Mouse (Mus musculus) heart, postnatal 10 days (tissue): ENCODE results near the gene Crk. TPM values are rescaled to one million over a fixed set of nuclear protein-coding genes. Genes with fewer than 3 reads are reported as not detected.
"Not testable (repeated sequence)": the region's sequence is repeated elsewhere in the genome, so short reads cannot be mapped to it uniquely, and the experiment has no call there.

Experiments
- DNase-seq, 2 experiments: peaks; one replicate each; pipeline ENCODE4 v3.0.0; 2021
- intact Hi-C: fragments of 180-260 bp; cut with DNase I; formaldehyde crosslinking; loops from one replicate; pipeline ENCODE4 v1.15.1; 2025
- total RNA-seq, 2 experiments: library from RNA; stranded (reverse); gene quantifications; 2 replicates each; pipeline ENCODE4 v1.2.3; 2021

Gene Crk
- total RNA-seq, 2 experiments from 2014 or later: 108 to 112 TPM

GRCm38 (mm10) chr11:75677881-75678746 is 945 bp upstream of the Crk start:
- DNase-seq: no peak
- intact Hi-C loops: loop anchor here (1.0 kb wide), 1 partner anchor 23 kb away; no protein-coding TSS in a partner anchor

- intact Hi-C loops: loop anchor here (2.0 kb wide), 1 partner anchor 49 kb away; the partner anchor contains the start of gene Inpp5k
- DNase-seq: peak; percentile 77 to 80
Observed at GRCm38 (mm10) chr11:75679439-75680171, 546 bp downstream of the Crk start.

GRCm38 (mm10) chr11:75684462-75684861 is 5.4 kb downstream of the Crk start:
- no peak for DNase-seq
- intact Hi-C loops: no loop called here

- intact Hi-C loops: no loop called here
- DNase-seq: no peak
Observed at GRCm38 (mm10) chr11:75684956-75685355, 5.9 kb downstream of the Crk start.

GRCm38 (mm10) chr11:75687343-75687993 is 8.4 kb downstream of the Crk start:
- intact Hi-C loops: no loop called here
- DNase-seq: no peak

- intact Hi-C loops: no loop called here
- no peak for DNase-seq
Observed at GRCm38 (mm10) chr11:75688132-75688531, 9.1 kb downstream of the Crk start.

- intact Hi-C loops: no loop called here
- DNase-seq: no peak
Observed at GRCm38 (mm10) chr11:75689977-75690376, 10.9 kb downstream of the Crk start.

- no peak for DNase-seq
- intact Hi-C loops: no loop called here
Observed at GRCm38 (mm10) chr11:75691047-75691446, 12.0 kb downstream of the Crk start.

- DNase-seq: no peak
- intact Hi-C loops: no loop called here
Observed at GRCm38 (mm10) chr11:75693570-75693969, 14.5 kb downstream of the Crk start.

GRCm38 (mm10) chr11:75697464-75697863 is 18.4 kb downstream of the Crk start:
- intact Hi-C loops, DNase-seq: not testable (repeated sequence)

- intact Hi-C loops: no loop called here
- no peak for DNase-seq
Observed at GRCm38 (mm10) chr11:75700557-75700956, 21.5 kb downstream of the Crk start.

GRCm38 (mm10) chr11:75702761-75703160 is 23.7 kb downstream of the Crk start:
- DNase-seq: no peak
- intact Hi-C loops: no loop called here

- intact Hi-C loops: no loop called here
- DNase-seq: no peak
Observed at GRCm38 (mm10) chr11:75703748-75704147, 24.7 kb downstream of the Crk start.

- peak; percentile 28 to 39 for DNase-seq
- intact Hi-C loops: loop anchor here (5.0 kb wide), 2 partner anchors 253 to 453 kb away; no protein-coding TSS in a partner anchor
Observed at GRCm38 (mm10) chr11:75713949-75714348, 34.9 kb downstream of the Crk start.

- no peak for DNase-seq
- intact Hi-C loops: no loop called here
Observed at GRCm38 (mm10) chr11:75715556-75715955, 36.5 kb downstream of the Crk start.

- no peak for DNase-seq
- intact Hi-C loops: no loop called here
Observed at GRCm38 (mm10) chr11:75716661-75717325, 37.7 kb downstream of the Crk start.

GRCm38 (mm10) chr11:75722339-75722738 is 43.3 kb downstream of the Crk start:
- no peak for DNase-seq
- intact Hi-C loops: no loop called here

GRCm38 (mm10) chr11:75727168-75727567 is 48.1 kb downstream of the Crk start:
- intact Hi-C loops: no loop called here
- DNase-seq: no peak

- intact Hi-C loops: not testable (repeated sequence)
Observed at GRCm38 (mm10) chr11:75727659-75728058, 48.6 kb downstream of the Crk start.

GRCm38 (mm10) chr11:75732434-75733226 is 53.6 kb downstream of the Crk start, which contains the start of gene Ywhae:
Gene Ywhae, plus strand, starts transcription at chr11:75732869.
- DNase-seq: peak; percentile 93 to 94
- intact Hi-C loops: no loop called here

More at GRCm38 (mm10) chr11:75727659-75728058, 48.6 kb downstream of the Crk start:
- not testable (repeated sequence) for DNase-seq
